Comparison of ENCODE assay signal across 12 mouse cellular contexts in the genomic region with DNA sequence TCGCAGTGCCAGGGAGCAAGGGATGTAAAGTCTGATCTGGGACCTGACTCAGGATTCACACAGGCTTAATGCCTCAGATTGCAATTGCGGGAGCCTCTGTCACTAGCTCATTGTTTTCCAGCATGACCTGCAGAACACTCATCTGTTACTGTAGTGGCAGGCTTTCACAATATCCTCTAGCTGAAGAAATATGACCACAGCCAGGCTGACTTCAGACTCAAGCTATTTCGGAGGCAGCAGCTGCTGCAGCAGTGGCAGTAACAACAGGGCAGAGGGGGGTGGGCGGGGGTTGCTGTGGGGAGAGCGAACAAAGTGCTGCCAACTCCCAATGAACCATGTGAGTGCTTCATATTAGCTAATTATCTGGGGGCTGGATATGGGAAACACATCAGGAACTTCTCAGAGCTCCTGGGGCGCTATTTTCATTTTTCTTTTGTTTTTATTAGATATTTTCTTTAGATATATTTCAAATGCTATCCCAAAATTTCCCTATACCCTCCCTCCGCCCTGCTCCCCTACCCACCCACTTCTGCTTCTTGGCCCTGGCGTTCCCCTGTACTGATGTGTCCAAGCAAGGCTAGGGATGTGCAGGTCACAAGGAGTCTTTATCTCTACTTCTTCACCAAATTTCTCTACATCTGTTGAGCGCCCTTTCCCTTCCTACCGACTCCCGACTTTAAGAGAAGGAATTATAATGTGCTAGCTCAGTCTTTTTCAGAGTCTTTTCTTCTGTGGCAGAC.
A peak's percentile ranks its signal among the peaks of the same experiment; 100 is the strongest.
DNase-seq lines count a peak whose midpoint lies in the region; ATAC-seq lines count a peak whose summit lies in the region.
"Had no signal": no experiment of that assay in that cellular context is flagged by ENCODE, and none has a peak within 500 bp of the region (broad histone marks: within the 10 kb centered on the region; RNA-seq: fewer than 3 reads in every experiment).

No protein-coding gene starts in this region.

- DNase-seq in liver: peak; percentile 18
- no peak for DNase-seq in liver, embryonic 11.5 days (ENCODE audit: low spot score)
- DNase-seq in embryo, embryonic 11.5 days (ENCODE audit: low read depth, low spot score): peak; percentile 7
- DNase-seq in cerebellum, adult 11 months: no peak
- DNase-seq in urinary bladder, postnatal 4 days (ENCODE audit: low spot score in 2 of 2): no peak
- DNase-seq: cerebellum, adult 11-12 months; right cerebral cortex, adult 18-20 months; thymus, adult 2 months had no signal

- no peak for ATAC-seq in liver, embryonic 11.5 days (replicated peaks; ENCODE audit: low FRiP score)
- peak; percentile 80 for ATAC-seq in limb, embryonic 13.5 days (ENCODE audit: low FRiP score, low read depth)
- peak; percentile 70; the same call in 1 of the 2 replicates for ATAC-seq in neural tube, embryonic 14.5 days (ENCODE audit: low read depth)

- 58% methylated on average over 11 of the region's 11 CpGs for WGBS in liver, embryonic 11.5 days
- WGBS in limb, embryonic 13.5 days: 50% methylated on average over 11 of the region's 11 CpGs
- WGBS in neural tube, embryonic 14.5 days: 52% methylated on average over 11 of the region's 11 CpGs

- H3K36me3 ChIP-seq in liver, embryonic 11.5 days (ENCODE audit: control insufficient read depth, insufficient read depth, low read length): no peaks in the 10 kb centered on the region
- H3K36me3 ChIP-seq in limb, embryonic 13.5 days: no peaks in the 10 kb centered on the region
- no peaks in the 10 kb centered on the region for H3K36me3 ChIP-seq in neural tube, embryonic 14.5 days (ENCODE audit: control insufficient read depth, insufficient read depth, low read length)
- H3K36me3 ChIP-seq: heart, embryonic 15.5 days had no signal

- H3K27ac ChIP-seq in liver, embryonic 11.5 days (ENCODE audit: low read depth, low read length): no peak overlapping the region
- peak overlapping the region; percentile 6; the same call in 1 of the 2 replicates for H3K27ac ChIP-seq in limb, embryonic 13.5 days
- no peak overlapping the region for H3K27ac ChIP-seq in neural tube, embryonic 14.5 days (ENCODE audit: low read depth, low read length)
- H3K27ac ChIP-seq: heart, embryonic 15.5 days had no signal

- no peak overlapping the region for H3K4me3 ChIP-seq in liver, embryonic 11.5 days (ENCODE audit: low read depth, low read length)
- H3K4me3 ChIP-seq in limb, embryonic 13.5 days: no peak overlapping the region
- H3K4me3 ChIP-seq in neural tube, embryonic 14.5 days (ENCODE audit: low read depth, low read length): no peak overlapping the region
- H3K4me3 ChIP-seq: heart, embryonic 15.5 days; megakaryocyte, embryonic 14.5 days had no signal

- 0 out of 2 replicates have a peak, but pooled peaks cover 2% of the 10 kb centered on the region for H3K4me1 ChIP-seq in liver, embryonic 11.5 days (replicated peaks; ENCODE audit: control insufficient read depth, insufficient read depth, low read length)
- peaks cover 11% of the 10 kb centered on the region for H3K4me1 ChIP-seq in limb, embryonic 13.5 days
- H3K4me1 ChIP-seq in neural tube, embryonic 14.5 days (ENCODE audit: control insufficient read depth, insufficient read depth, low read length): no peaks in the 10 kb centered on the region
- H3K4me1 ChIP-seq: heart, embryonic 15.5 days had no signal

- no peaks in the 10 kb centered on the region for H3K27me3 ChIP-seq in liver, embryonic 11.5 days (replicated peaks; ENCODE audit: control insufficient read depth, insufficient read depth, low read length)
- no peaks in the 10 kb centered on the region for H3K27me3 ChIP-seq in limb, embryonic 13.5 days
- H3K27me3 ChIP-seq in neural tube, embryonic 14.5 days (ENCODE audit: control insufficient read depth, insufficient read depth, low read length): no peaks in the 10 kb centered on the region
- H3K27me3 ChIP-seq: heart, embryonic 15.5 days; megakaryocyte, embryonic 14.5 days had no signal

- H3K9ac ChIP-seq in liver, embryonic 11.5 days (ENCODE audit: low read depth, low read length): no peak overlapping the region
- H3K9ac ChIP-seq in limb, embryonic 13.5 days: no peak overlapping the region
- no peak overlapping the region for H3K9ac ChIP-seq in neural tube, embryonic 14.5 days (replicated peaks; ENCODE audit: low read depth, low read length)
- H3K9ac ChIP-seq: heart, embryonic 15.5 days had no signal

- H3K4me2 ChIP-seq in liver, embryonic 11.5 days: no peak overlapping the region
- peak overlapping the region; percentile 25; the same call in 1 of the 2 replicates for H3K4me2 ChIP-seq in limb, embryonic 13.5 days (replicated peaks)
- H3K4me2 ChIP-seq in neural tube, embryonic 14.5 days (ENCODE audit: low read depth, low read length): no peak overlapping the region
- H3K4me2 ChIP-seq: heart, embryonic 15.5 days had no signal

- no peaks in the 10 kb centered on the region for H3K9me3 ChIP-seq in liver, embryonic 11.5 days (ENCODE audit: control insufficient read depth, low read length)
- H3K9me3 ChIP-seq in limb, embryonic 13.5 days: no peaks in the 10 kb centered on the region
- H3K9me3 ChIP-seq in neural tube, embryonic 14.5 days (ENCODE audit: control insufficient read depth, low read length): no peaks in the 10 kb centered on the region
- H3K9me3 ChIP-seq: heart, embryonic 15.5 days; megakaryocyte, embryonic 14.5 days had no signal

Comparison
In these comparisons a context has a peak if more than half of its experiments do, and no peak if none do; other contexts are left out.
1. DNase-seq: peak in liver (single experiment) and embryo, embryonic 11.5 days (single experiment); none in liver, embryonic 11.5 days (single experiment), cerebellum, adult 11 months (single experiment) and urinary bladder, postnatal 4 days (0 of 2).